Mouse (Mus musculus) limb, embryonic 12.5 days (tissue): ENCODE measurements around the gene Ikzf3. TPM values are rescaled to one million over a fixed set of nuclear protein-coding genes. Genes with fewer than 3 reads are reported as not detected.
A peak's percentile ranks its signal among the peaks of the same experiment; 100 is the strongest.

Experiments
- ATAC-seq: fragments of 200-750 bp; cut with Nextera tagmentation; 2 replicates; pipeline ENCODE4 v1.8.0; 2017; ENCODE audit warnings: low read depth, moderate TSS enrichment; ENCODE audit not compliant: insufficient number of reproducible peaks, insufficient read depth, low FRiP score, low TSS enrichment
- H3K27ac ChIP-seq: fragments of 300-500 bp; sonication (generic); 2 replicates; pipeline ENCODE4 v1.5.1; 2016; ENCODE audit warnings: mild to moderate bottlenecking, moderate library complexity
- H3K27me3 ChIP-seq: fragments of 300-500 bp; sonication (generic); 2 replicates; pipeline ENCODE4 v1.6.1; 2016; ENCODE audit warnings: mild to moderate bottlenecking, moderate library complexity
- H3K36me3 ChIP-seq: fragments of 300-500 bp; sonication (generic); 2 replicates; pipeline ENCODE4 v1.6.1; 2016; ENCODE audit warnings: mild to moderate bottlenecking, moderate library complexity
- H3K4me1 ChIP-seq: fragments of 300-500 bp; sonication (generic); replicated peaks from 2 replicates; pipeline ENCODE4 v1.6.1; 2016
- H3K4me2 ChIP-seq: fragments of 300-500 bp; sonication (generic); 2 replicates; pipeline ENCODE4 v1.6.1; 2016; ENCODE audit warnings: mild to moderate bottlenecking, moderate library complexity
- H3K4me3 ChIP-seq: fragments of 300-500 bp; sonication (generic); replicated peaks from 2 replicates; pipeline ENCODE4 v1.5.1; 2016; ENCODE audit warnings: mild to moderate bottlenecking
- H3K9ac ChIP-seq: fragments of 300-500 bp; sonication (generic); replicated peaks from 2 replicates; pipeline ENCODE4 v1.6.1; 2016; ENCODE audit warnings: mild to moderate bottlenecking, moderate library complexity
- H3K9me3 ChIP-seq: fragments of 300-500 bp; sonication (generic); 2 replicates; pipeline ENCODE4 v1.6.1; 2016; ENCODE audit warnings: mild to moderate bottlenecking, moderate library complexity
- WGBS: fragments of 180-500 bp; shearing (Covaris S2); methylation state at CpG from one replicate; pipeline ENCODE4 v1.1.7; 2016; 5-methylcytosine and 5-hydroxymethylcytosine counted together
- polyA plus RNA-seq: library from polyadenylated mRNA; unstranded; fragments of >200 nt; fragmentation: Nextera tagmentation; extraction: Ambion mirVana; gene quantifications from 2 replicates; pipeline ENCODE4 v1.2.1, GENCODE M21; 2016

Gene Ikzf3
- polyA plus RNA-seq, 1 experiment from 2014 or later, result 0.54 TPM

- H3K27ac ChIP-seq, result no peak overlapping the region
- no peak for ATAC-seq
- H3K4me1 ChIP-seq, result no peaks in the 10 kb centered on the region
- WGBS, result 75% methylated on average over 22 of the region's 22 CpGs
- H3K4me3 ChIP-seq, result no peak overlapping the region
- peaks cover 12% of the 10 kb centered on the region for H3K27me3 ChIP-seq
- H3K36me3 ChIP-seq, result no peaks in the 10 kb centered on the region
- H3K9me3 ChIP-seq, result no peaks in the 10 kb centered on the region
- no peak overlapping the region for H3K9ac ChIP-seq
- no peak overlapping the region for H3K4me2 ChIP-seq
Observed at GRCm38 (mm10) chr11:98469761-98470714, 75.8 kb downstream of the Ikzf3 start.

- 79% methylated on average over 6 of the region's 6 CpGs for WGBS
- Histone ChIP-seq H3K4me2 (no peak overlapping the region), H3K27me3 (peaks cover 30% of the 10 kb centered on the region), H3K9ac (no peak overlapping the region), H3K9me3 (no peaks in the 10 kb centered on the region), H3K4me1 (no peaks in the 10 kb centered on the region), H3K36me3 (no peaks in the 10 kb centered on the region), H3K4me3 (no peak overlapping the region), H3K27ac (no peak overlapping the region)
- ATAC-seq, result no peak
Observed at GRCm38 (mm10) chr11:98464516-98464915, 81.3 kb downstream of the Ikzf3 start.

GRCm38 (mm10) chr11:98463911-98464310, 81.9 kb downstream of the Ikzf3 start:
- H3K9ac ChIP-seq, result no peak overlapping the region
- no peak overlapping the region for H3K27ac ChIP-seq
- no peak overlapping the region for H3K4me3 ChIP-seq
- 87% methylated on average over 9 of the region's 9 CpGs for whole genome bisulfite sequencing
- peaks cover 4% of the 10 kb centered on the region; the same call in 1 of the 2 replicates for H3K4me1 ChIP-seq
- no peak overlapping the region for H3K4me2 ChIP-seq
- no peaks in the 10 kb centered on the region for H3K9me3 ChIP-seq
- peaks cover 36% of the 10 kb centered on the region for H3K27me3 ChIP-seq
- H3K36me3 ChIP-seq, result no peaks in the 10 kb centered on the region
- no peak for ATAC-seq

- H3K4me2 ChIP-seq, result no peak overlapping the region
- peaks cover 14% of the 10 kb centered on the region; the same call in 1 of the 2 replicates for H3K4me1 ChIP-seq
- ATAC-seq, result no peak
- H3K9ac ChIP-seq, result no peak overlapping the region
- no peak overlapping the region for H3K4me3 ChIP-seq
- no peaks in the 10 kb centered on the region for H3K36me3 ChIP-seq
- WGBS, result 91% methylated on average over 6 of the region's 6 CpGs
- H3K27me3 ChIP-seq, result peaks cover 44% of the 10 kb centered on the region
- H3K9me3 ChIP-seq, result no peaks in the 10 kb centered on the region
- no peak overlapping the region for H3K27ac ChIP-seq
Observed at GRCm38 (mm10) chr11:98462255-98462654, 83.6 kb downstream of the Ikzf3 start.

GRCm38 (mm10) chr11:98461109-98461720, 84.6 kb downstream of the Ikzf3 start:
- WGBS, result 40% methylated on average over 6 of the region's 6 CpGs
- no peak overlapping the region for H3K9ac ChIP-seq
- peaks cover 44% of the 10 kb centered on the region for H3K27me3 ChIP-seq
- H3K4me1 ChIP-seq, result peaks cover 18% of the 10 kb centered on the region
- no peak overlapping the region for H3K4me3 ChIP-seq
- H3K4me2 ChIP-seq, result no peak overlapping the region
- no peaks in the 10 kb centered on the region for H3K9me3 ChIP-seq
- H3K27ac ChIP-seq, result no peak overlapping the region
- ATAC-seq, result no peak
- no peaks in the 10 kb centered on the region for H3K36me3 ChIP-seq

- H3K27me3 ChIP-seq, result peaks cover 44% of the 10 kb centered on the region
- no peak for ATAC-seq
- H3K27ac ChIP-seq, result no peak overlapping the region
- no peak overlapping the region for H3K9ac ChIP-seq
- no peak overlapping the region for H3K4me3 ChIP-seq
- H3K36me3 ChIP-seq, result no peaks in the 10 kb centered on the region
- H3K9me3 ChIP-seq, result no peaks in the 10 kb centered on the region
- no peak overlapping the region for H3K4me2 ChIP-seq
- 82% methylated on average over 9 of the region's 9 CpGs for WGBS
- H3K4me1 ChIP-seq, result peaks cover 18% of the 10 kb centered on the region
Observed at GRCm38 (mm10) chr11:98459860-98460259, 86.0 kb downstream of the Ikzf3 start.

GRCm38 (mm10) chr11:98459071-98459741, 86.6 kb downstream of the Ikzf3 start:
- H3K4me2 ChIP-seq, result 0 out of 2 replicates have a peak overlapping the region, but pooled peaks have one; percentile 83
- 12% methylated on average over 11 of the region's 11 CpGs for WGBS
- H3K27ac ChIP-seq, result no peak overlapping the region
- peaks cover 18% of the 10 kb centered on the region for H3K4me1 ChIP-seq
- H3K27me3 ChIP-seq, result peaks cover 44% of the 10 kb centered on the region
- no peaks in the 10 kb centered on the region for H3K36me3 ChIP-seq
- H3K9ac ChIP-seq, result no peak overlapping the region
- no peak for ATAC-seq
- H3K9me3 ChIP-seq, result no peaks in the 10 kb centered on the region
- 0 out of 2 replicates have a peak overlapping the region, but pooled peaks have one; percentile 61 for H3K4me3 ChIP-seq

- Histone ChIP-seq H3K4me3 (peak overlapping the region; percentile 61), H3K4me2 (peak overlapping the region; percentile 83), H3K27ac (peak overlapping the region; percentile 45; the same call in 1 of the 2 replicates), H3K9me3 (no peaks in the 10 kb centered on the region), H3K27me3 (peaks cover 39% of the 10 kb centered on the region), H3K36me3 (no peaks in the 10 kb centered on the region), H3K4me1 (peaks cover 18% of the 10 kb centered on the region), H3K9ac (peak overlapping the region; percentile 66)
- WGBS, result 3% methylated on average over 28 of the region's 30 CpGs
- peak; percentile 29; the same call in 1 of the 2 replicates for ATAC-seq
Observed at GRCm38 (mm10) chr11:98458121-98458990, 87.5 kb downstream of the Ikzf3 start.

- H3K4me1 ChIP-seq, result peaks cover 18% of the 10 kb centered on the region
- H3K27me3 ChIP-seq, result peaks cover 39% of the 10 kb centered on the region
- whole genome bisulfite sequencing, result under 1% methylated on average over 44 of the region's 64 CpGs
- no peaks in the 10 kb centered on the region for H3K9me3 ChIP-seq
- peak; percentile 75 for ATAC-seq
- H3K9ac ChIP-seq, result peak overlapping the region; percentile 66
- H3K36me3 ChIP-seq, result no peaks in the 10 kb centered on the region
- peak overlapping the region; percentile 45 for H3K27ac ChIP-seq
- H3K4me3 ChIP-seq, result peak overlapping the region; percentile 61
- H3K4me2 ChIP-seq, result peak overlapping the region; percentile 83
Observed at GRCm38 (mm10) chr11:98457367-98458120, 88.3 kb downstream of the Ikzf3 start.

- H3K9me3 ChIP-seq, result no peaks in the 10 kb centered on the region
- H3K4me2 ChIP-seq, result peak overlapping the region; percentile 83
- peak overlapping the region; percentile 66; the same call in 1 of the 2 replicates for H3K9ac ChIP-seq
- H3K4me3 ChIP-seq, result peak overlapping the region; percentile 61
- peak; percentile 22; the same call in 1 of the 2 replicates for ATAC-seq
- H3K27me3 ChIP-seq, result peaks cover 35% of the 10 kb centered on the region
- H3K4me1 ChIP-seq, result peaks cover 18% of the 10 kb centered on the region
- H3K36me3 ChIP-seq, result no peaks in the 10 kb centered on the region
- H3K27ac ChIP-seq, result peak overlapping the region; percentile 45
- 28% methylated on average over 9 of the region's 9 CpGs for WGBS
Observed at GRCm38 (mm10) chr11:98456945-98457344, 88.9 kb downstream of the Ikzf3 start.
